Mouse (Mus musculus): ENCODE measurements at regions not wholly inside any gene's neighbourhood (a gene's known extent, or its start where the extent isn't known, plus 50 kb on each side); places are given as distances from the start of the nearest gene placed in this dataset.

DNA sequence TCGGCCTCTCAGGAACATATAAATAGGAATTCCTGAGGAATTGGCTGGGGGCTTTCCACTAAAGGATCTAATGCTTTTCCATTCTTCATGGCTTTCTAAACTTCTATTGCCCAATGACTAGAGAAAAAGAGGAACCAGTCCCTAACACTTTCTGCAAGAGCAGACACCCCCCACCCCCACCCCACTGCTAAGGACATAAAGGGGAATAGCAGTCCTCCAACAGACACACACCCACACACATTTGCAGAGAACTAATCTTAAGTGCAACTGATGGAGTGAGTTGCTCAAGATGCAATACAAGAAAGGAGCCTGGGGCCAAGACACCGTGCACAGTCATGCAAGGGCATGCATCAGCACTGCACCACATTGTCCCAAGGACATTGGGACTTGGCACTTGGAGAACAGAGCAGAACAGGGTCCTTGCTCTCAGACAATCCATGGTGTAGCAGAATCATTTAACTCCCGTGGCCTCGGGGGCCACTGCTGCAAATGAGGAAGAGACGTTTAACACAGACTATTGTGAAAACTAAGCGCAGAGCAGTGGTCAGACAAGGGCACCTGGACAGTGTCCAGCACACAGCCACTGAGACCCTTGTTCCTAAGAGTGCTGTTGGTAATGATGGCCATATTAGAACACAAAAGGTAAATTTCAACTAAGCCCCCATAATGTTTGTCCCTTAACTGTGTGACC lies 161.1 kb downstream of the Xpnpep1 start:
- peak; percentile 96 for ATAC-seq (replicated peaks; ENCODE audit: poor library complexity, severe bottlenecking)

DNA sequence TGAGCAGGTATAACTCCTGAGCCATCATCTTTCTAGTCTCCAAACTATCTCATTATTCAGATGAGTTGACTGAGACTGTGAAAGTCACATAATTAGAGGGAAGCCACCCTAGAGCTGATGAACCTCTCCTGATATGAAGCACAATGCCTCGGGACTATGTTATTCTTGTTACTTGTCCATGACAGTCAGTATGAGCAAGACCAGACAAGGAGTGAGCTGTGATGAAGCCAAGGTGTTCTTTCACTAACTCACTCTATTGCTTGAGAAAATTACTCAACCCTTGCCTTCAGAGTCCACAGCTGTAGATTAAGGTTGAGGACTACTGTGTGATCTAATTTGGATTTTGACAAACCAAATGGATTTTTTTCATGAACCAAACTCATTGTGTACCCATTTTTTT lies 173.4 kb downstream of the Xpnpep1 start:
- no peak for ATAC-seq (replicated peaks; ENCODE audit: poor library complexity, severe bottlenecking)

DNA sequence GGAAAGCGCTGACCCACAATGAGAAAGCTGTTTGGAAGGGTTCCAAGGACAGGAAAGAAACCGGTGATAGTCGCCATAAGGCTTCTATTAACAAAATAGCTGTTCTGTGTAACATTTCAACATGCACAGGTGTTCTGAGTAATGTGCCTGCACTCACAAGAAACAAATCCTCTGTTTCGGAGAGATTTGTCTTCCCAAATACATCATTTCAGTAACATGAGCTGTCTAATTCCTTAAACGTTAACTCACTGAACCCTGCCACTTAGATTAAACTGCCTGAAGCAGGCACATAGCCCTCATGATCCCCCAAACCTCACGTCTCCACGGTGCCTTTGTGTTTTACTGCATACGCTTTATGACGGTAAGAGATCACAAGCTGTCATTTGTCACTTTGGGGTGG lies 178.4 kb downstream of the Xpnpep1 start:
- ATAC-seq (replicated peaks; ENCODE audit: poor library complexity, severe bottlenecking), result no peak

- ATAC-seq (replicated peaks; ENCODE audit: poor library complexity, severe bottlenecking), result no peak
These were observed 185.8 kb downstream of the Xpnpep1 start for GRCm38 (mm10) chr19:52854068-52854682.

GRCm38 (mm10) chr19:52816202-52816601 lies 223.8 kb downstream of the Xpnpep1 start:
- ATAC-seq (replicated peaks; ENCODE audit: poor library complexity, severe bottlenecking), result no peak

GRCm38 (mm10) chr19:52812046-52812445 lies 228.0 kb downstream of the Xpnpep1 start:
- ATAC-seq (replicated peaks; ENCODE audit: poor library complexity, severe bottlenecking), result no peak

DNA sequence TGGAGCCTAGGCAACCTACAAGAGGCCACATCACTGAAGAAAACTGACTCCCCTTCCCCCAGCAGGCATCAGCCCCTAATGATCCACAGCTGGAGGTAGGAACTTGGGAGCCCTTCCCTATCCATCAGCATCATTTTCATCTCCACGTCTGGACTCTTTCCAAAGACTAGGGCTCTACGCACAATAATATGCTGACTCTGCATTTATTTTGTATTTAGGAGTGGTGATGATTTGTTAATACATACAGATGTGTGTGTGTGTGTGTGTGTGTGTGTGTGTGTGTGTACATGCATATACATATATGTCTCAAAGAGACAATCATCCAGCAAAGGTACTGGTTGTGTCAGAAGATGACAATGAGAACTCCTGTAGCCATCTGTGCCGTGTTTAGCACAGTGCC lies 251.2 kb downstream of the Xpnpep1 start:
- no peak for ATAC-seq (replicated peaks; ENCODE audit: poor library complexity, severe bottlenecking)

- no peak for ATAC-seq (replicated peaks; ENCODE audit: poor library complexity, severe bottlenecking)
These were observed 271.1 kb downstream of the Xpnpep1 start for GRCm38 (mm10) chr19:52768761-52769388.

- no peak for ATAC-seq (replicated peaks; ENCODE audit: poor library complexity, severe bottlenecking)
These were observed 271.9 kb downstream of the Xpnpep1 start for GRCm38 (mm10) chr19:52768117-52768516.

DNA sequence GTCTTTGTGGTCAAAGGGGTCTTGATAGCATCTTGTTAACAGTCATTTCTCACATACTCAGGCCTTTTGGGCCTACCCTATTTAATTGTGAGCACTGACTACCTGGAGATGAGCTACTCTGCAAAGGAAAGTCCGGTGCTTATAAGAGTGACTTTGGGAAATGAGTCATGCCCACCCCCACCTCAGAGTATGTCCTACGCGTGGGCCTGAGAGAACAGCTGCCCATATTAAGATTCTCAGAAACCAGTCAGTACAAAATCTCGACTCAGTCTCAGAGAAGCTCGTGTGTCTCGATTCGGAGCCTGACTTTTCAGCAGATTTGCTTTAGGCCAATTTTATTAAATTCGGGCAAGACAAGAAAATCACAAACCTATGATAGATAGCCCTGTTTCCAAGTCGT lies 301.1 kb downstream of the Xpnpep1 start:
- ATAC-seq (replicated peaks; ENCODE audit: poor library complexity, severe bottlenecking), result no peak

GRCm38 (mm10) chr19:52721776-52722175 lies 318.2 kb downstream of the Xpnpep1 start:
- ATAC-seq (replicated peaks; ENCODE audit: poor library complexity, severe bottlenecking), result no peak

- ATAC-seq (replicated peaks; ENCODE audit: poor library complexity, severe bottlenecking), result no peak
These were observed 324.7 kb downstream of the Xpnpep1 start for GRCm38 (mm10) chr19:52715359-52715758.

DNA sequence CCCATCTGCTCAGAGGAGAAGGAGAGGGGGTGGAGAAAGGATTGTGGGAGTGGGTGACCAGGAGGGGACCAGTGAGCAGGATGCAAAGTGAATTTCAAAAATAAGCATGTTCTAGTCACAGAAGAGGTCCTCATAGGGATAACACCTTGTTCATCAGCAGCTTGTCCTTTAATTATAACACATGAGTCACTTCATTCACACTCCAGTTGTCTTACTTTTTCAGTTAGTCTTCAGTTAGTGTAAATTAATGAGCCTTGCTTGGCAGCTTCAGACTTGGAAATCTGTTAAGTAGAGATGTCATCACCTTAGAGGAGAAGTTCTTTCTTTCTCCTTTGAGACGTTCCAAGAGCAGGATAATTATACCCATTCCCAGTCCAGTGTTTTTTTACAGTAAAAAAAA lies 332.3 kb downstream of the Xpnpep1 start:
- no peak for ATAC-seq (replicated peaks; ENCODE audit: poor library complexity, severe bottlenecking)

- no peak for ATAC-seq (replicated peaks; ENCODE audit: poor library complexity, severe bottlenecking)
These were observed 379.0 kb downstream of the Xpnpep1 start for GRCm38 (mm10) chr19:52661009-52661408.

DNA sequence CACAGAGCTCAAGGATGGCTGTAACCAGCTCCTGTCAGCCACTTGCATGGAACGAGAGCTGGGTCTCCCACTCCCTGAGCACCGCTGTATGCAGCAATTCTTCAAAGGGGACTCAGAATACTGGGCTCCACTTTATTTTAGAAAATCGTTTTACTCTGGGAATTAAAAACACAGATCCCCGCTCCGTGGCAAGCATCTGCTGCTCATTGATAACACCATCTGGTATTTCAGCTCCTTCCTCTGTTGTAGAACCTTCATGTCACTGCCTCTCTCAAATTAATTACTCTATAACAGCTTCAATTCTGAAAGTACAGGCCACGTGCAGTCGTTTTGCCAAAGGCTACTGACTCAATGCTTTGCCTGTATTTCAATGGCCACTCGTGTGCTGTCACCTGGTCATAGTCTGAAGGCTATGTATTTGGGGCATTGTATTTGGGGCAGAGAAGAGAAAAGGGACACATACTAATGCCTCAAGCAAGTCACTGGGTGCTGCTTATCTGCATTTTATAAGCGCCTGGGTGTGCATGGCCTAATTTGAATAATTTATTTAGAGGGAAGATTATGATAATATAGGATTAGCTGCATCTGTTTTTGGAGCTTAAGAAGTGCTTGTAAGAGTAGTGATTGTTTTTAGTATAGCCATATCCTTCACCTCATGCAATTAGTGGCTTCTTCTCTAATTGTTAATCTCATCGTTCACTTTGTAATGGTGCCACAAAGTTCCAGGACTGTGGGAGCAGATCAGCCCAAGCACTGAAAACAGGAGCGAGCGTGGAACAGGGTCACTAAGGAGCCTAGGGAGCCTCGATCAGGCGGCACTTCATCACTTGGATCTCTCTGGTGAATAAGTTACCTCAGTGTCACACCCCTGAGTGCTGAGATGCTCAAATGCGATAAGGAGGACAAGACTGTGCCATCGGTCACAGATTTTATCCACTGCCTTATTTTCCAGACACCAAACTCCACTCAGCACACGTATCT lies 383.3 kb downstream of the Ins1 start:
- ATAC-seq (replicated peaks; ENCODE audit: poor library complexity, severe bottlenecking), result no peak

GRCm38 (mm10) chr19:52640228-52640627 lies 376.1 kb downstream of the Ins1 start:
- ATAC-seq (replicated peaks; ENCODE audit: poor library complexity, severe bottlenecking), result no peak

GRCm38 (mm10) chr19:52632501-52632900 lies 368.4 kb downstream of the Ins1 start:
- no peak for ATAC-seq (replicated peaks; ENCODE audit: poor library complexity, severe bottlenecking)

GRCm38 (mm10) chr19:52624310-52624709 lies 360.2 kb downstream of the Ins1 start:
- ATAC-seq (replicated peaks; ENCODE audit: poor library complexity, severe bottlenecking), result no peak

DNA sequence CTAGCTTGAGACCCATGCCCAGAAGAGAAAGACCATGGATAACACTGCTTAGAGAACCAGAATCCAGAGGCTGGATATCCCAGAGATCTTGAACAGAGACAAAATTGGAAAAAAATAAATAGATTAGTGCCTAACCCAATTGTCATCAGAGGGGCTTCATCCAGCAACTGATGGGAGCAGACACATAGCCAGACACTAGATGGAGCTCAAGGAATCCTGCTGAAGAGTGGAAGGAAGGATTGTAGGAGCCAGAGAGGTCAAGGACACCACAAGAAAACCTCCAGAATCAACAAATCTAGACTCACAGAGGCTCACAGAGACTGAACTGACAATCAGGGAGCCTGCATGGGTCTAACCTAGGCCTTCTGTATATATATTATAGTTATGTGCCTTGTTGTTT lies 359.4 kb downstream of the Ins1 start:
- no peak for ATAC-seq (replicated peaks; ENCODE audit: poor library complexity, severe bottlenecking)

GRCm38 (mm10) chr19:52613353-52613752 lies 349.3 kb downstream of the Ins1 start:
- no peak for ATAC-seq (replicated peaks; ENCODE audit: poor library complexity, severe bottlenecking)

- no peak for ATAC-seq (replicated peaks; ENCODE audit: poor library complexity, severe bottlenecking)
These were observed 342.8 kb downstream of the Ins1 start for GRCm38 (mm10) chr19:52606859-52607258.
